Mouse (Mus musculus) neural tube, embryonic 11.5 days (tissue): ENCODE results near the gene Fgd4. TPM values are rescaled to one million over a fixed set of nuclear protein-coding genes. Genes with fewer than 3 reads are reported as not detected.
"Not testable (repeated sequence)": the region's sequence is repeated elsewhere in the genome, so short reads cannot be mapped to it uniquely, and the experiment has no call there.

Experiments
- ATAC-seq: fragments of 200-750 bp; cut with Nextera tagmentation; 2 replicates; pipeline ENCODE4 v1.8.0; 2017; ENCODE audit warnings: moderate number of reproducible peaks, mild to moderate bottlenecking, moderate TSS enrichment, moderate library complexity; ENCODE audit not compliant: insufficient read depth, low FRiP score, low TSS enrichment
- DNase-seq: peaks from one replicate; pipeline ENCODE4 v3.0.0-alpha.2; 2015; ENCODE audit warnings: low spot score
- H3K27ac ChIP-seq: fragments of 300-500 bp; sonication (generic); 2 replicates; pipeline ENCODE4 v1.5.1; 2014; ENCODE audit warnings: low read depth, mild to moderate bottlenecking, low read length
- H3K27me3 ChIP-seq: fragments of 300-500 bp; sonication (generic); 2 replicates; pipeline ENCODE4 v1.6.1; 2014; ENCODE audit warnings: mild to moderate bottlenecking, low read length, mixed read lengths; ENCODE audit not compliant: control insufficient read depth, insufficient read depth
- H3K36me3 ChIP-seq: fragments of 300-500 bp; sonication (generic); 2 replicates; pipeline ENCODE4 v1.6.1; 2014; ENCODE audit warnings: mild to moderate bottlenecking, low read length, moderate library complexity, mixed read lengths; ENCODE audit not compliant: control insufficient read depth, insufficient read depth
- H3K4me1 ChIP-seq: fragments of 300-500 bp; sonication (generic); 2 replicates; pipeline ENCODE4 v1.6.1; 2014; ENCODE audit warnings: low read length, mixed read lengths; ENCODE audit not compliant: control insufficient read depth, insufficient read depth
- H3K4me2 ChIP-seq: fragments of 300-500 bp; sonication (generic); 2 replicates; pipeline ENCODE4 v1.6.1; 2014; ENCODE audit warnings: low read depth, mild to moderate bottlenecking, moderate library complexity
- H3K4me3 ChIP-seq: fragments of 300-500 bp; sonication (generic); 2 replicates; pipeline ENCODE4 v1.5.1; 2014; ENCODE audit warnings: low read depth, low read length
- H3K9ac ChIP-seq: fragments of 300-500 bp; sonication (generic); 2 replicates; pipeline ENCODE4 v1.6.1; 2014; ENCODE audit warnings: mild to moderate bottlenecking, low read length
- H3K9me3 ChIP-seq: fragments of 300-500 bp; sonication (generic); 2 replicates; pipeline ENCODE4 v1.6.1; 2016; ENCODE audit warnings: low read length; ENCODE audit not compliant: control insufficient read depth
- WGBS: fragments of 180-500 bp; shearing (Covaris S2); extraction: QIAGEN DNeasy Blood & Tissue Kit; methylation state at CpG from one replicate; pipeline ENCODE4 v1.1.7; 2014; 5-methylcytosine and 5-hydroxymethylcytosine counted together
- polyA plus RNA-seq: library from polyadenylated mRNA; unstranded; fragments of >200 nt; fragmentation: Nextera tagmentation; extraction: Ambion mirVana; gene quantifications from 2 replicates; pipeline ENCODE4 v1.2.1, GENCODE M21; 2014

The Fgd4 gene
- polyA plus RNA-seq, 1 experiment from 2014 or later = 18.9 TPM

DNA sequence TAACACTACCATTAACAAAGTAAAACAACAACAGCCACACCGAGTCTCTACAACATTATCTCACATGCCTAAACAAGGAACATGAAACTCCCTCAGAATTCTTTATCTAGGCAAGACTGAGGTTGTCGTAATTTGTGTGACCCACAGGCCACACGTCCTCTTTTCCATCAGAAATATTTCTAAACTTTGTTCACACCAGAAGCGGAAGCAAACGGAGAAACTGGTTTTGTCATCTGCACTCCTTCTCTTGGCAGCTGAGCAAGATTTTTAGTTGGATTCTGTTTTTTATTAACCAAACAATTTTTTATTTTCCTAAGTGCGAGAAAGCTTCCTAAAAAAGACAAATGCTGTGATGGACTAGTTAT is 73.6 kb downstream of the Fgd4 start:
- no peaks in the 10 kb centered on the region for H3K36me3 ChIP-seq
- H3K9me3 ChIP-seq = no peaks in the 10 kb centered on the region
- H3K27me3 ChIP-seq = no peaks in the 10 kb centered on the region
- H3K4me3 ChIP-seq = no peak overlapping the region
- H3K4me2 ChIP-seq = no peak overlapping the region
- no peak overlapping the region for H3K9ac ChIP-seq
- no peak overlapping the region for H3K27ac ChIP-seq
- 73% methylated on average over 6 of the region's 6 CpGs for WGBS
- ATAC-seq = no peak
- no peak for DNase-seq
- H3K4me1 ChIP-seq = peaks cover 8% of the 10 kb centered on the region; the same call in 1 of the 2 replicates

DNA sequence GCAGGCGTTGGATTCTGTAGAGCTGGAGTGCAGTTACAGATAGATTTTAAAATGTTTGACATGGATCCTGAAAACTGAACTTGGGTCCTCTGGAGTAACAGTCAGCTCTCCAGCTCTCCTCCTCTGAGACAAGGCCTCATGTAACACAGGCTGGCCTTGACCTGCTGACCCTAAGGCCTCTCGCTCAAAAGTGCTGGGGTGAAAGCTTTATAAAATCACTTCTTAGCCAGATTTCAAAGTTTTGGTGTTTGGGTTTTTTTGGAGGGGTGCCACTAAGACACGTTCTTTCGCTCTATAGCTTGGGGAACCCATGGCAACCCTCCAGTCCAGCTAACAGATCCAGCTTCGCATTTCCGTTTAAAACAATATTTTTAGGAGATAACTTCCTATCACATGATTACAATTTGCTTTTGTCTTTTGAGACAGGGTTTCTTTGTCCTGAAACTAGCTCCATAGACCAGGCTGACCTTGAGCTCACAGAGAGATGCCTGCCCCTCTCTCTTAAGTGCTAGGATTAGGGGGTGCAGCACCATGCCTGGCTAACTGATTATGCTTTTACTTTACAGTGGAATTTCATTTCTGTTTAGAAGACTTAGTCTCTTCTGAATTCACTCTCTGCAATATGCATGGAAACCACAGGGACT is 74.1 kb downstream of the Fgd4 start:
- DNase-seq (no peak), ATAC-seq (no peak)
- WGBS = 78% methylated on average over 6 of the region's 6 CpGs
- H3K27ac ChIP-seq = no peak overlapping the region
- H3K4me3 ChIP-seq = no peak overlapping the region
- no peak overlapping the region for H3K9ac ChIP-seq
- H3K4me2 ChIP-seq = no peak overlapping the region
- no peaks in the 10 kb centered on the region for H3K27me3 ChIP-seq
- H3K36me3 ChIP-seq = no peaks in the 10 kb centered on the region
- H3K9me3 ChIP-seq = no peaks in the 10 kb centered on the region
- peaks cover 8% of the 10 kb centered on the region; the same call in 1 of the 2 replicates for H3K4me1 ChIP-seq

GRCm38 (mm10) chr16:16525266-16525904 is 75.0 kb downstream of the Fgd4 start:
- no peaks in the 10 kb centered on the region for H3K27me3 ChIP-seq
- H3K27ac ChIP-seq = no peak overlapping the region
- ATAC-seq = no peak
- no peak overlapping the region for H3K4me2 ChIP-seq
- no peaks in the 10 kb centered on the region for H3K36me3 ChIP-seq
- H3K4me1 ChIP-seq = peaks cover 8% of the 10 kb centered on the region; the same call in 1 of the 2 replicates
- no peak overlapping the region for H3K4me3 ChIP-seq
- DNase-seq = no peak
- no peak overlapping the region for H3K9ac ChIP-seq
- WGBS = 62% methylated on average over 3 of the region's 3 CpGs
- no peaks in the 10 kb centered on the region for H3K9me3 ChIP-seq

DNA sequence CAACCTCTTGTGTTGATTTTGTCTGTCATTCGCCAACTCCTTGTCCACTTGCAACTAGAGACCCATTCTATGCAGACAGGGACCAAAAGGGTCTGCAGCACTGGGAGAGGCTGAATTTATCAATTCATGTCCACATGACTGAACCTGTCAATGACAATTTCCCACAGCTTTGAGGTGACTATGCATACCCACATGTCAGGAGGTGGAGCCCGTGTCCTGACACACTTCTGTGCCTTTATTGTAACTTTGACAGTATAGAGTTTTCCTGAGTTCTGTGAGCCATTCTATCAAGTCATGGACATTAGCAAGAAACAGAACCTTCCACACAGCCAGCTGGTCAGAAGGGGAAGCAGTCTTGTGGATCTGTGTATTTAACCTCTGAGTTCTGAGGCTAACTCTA is 76.7 kb downstream of the Fgd4 start:
- Histone ChIP-seq H3K4me2 (no peak overlapping the region), H3K27ac (no peak overlapping the region), H3K4me3 (no peak overlapping the region), H3K36me3 (no peaks in the 10 kb centered on the region), H3K9ac (no peak overlapping the region), H3K9me3 (no peaks in the 10 kb centered on the region), H3K27me3 (no peaks in the 10 kb centered on the region), H3K4me1 (peaks cover 8% of the 10 kb centered on the region; the same call in 1 of the 2 replicates)
- ATAC-seq = no peak
- DNase-seq = no peak
- WGBS = 84% methylated on average over 2 of the region's 2 CpGs

DNA sequence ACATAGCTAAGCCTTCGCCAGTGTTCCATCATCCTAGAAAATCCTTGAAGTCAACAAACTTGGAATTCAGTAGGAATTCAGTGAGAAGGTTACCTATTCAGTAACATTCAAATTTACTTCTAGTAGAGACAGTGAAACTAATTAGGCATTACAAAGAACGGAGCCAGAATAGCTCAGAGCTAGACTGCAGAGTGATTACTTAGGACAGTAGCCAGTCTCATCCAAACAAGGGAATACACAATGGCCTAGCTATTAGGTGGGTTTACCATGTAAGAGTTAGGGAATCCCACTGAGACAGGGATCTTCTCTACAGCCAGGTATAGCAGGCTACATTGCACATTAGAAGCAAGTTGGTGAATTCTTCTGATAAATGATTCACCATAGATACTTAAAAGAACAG is 77.5 kb downstream of the Fgd4 start:
- not testable (repeated sequence) for H3K4me1 ChIP-seq, H3K36me3 ChIP-seq, H3K4me2 ChIP-seq, H3K4me3 ChIP-seq, H3K27me3 ChIP-seq, H3K9me3 ChIP-seq, H3K9ac ChIP-seq, DNase-seq, ATAC-seq, H3K27ac ChIP-seq
- WGBS = 66% methylated on average over 2 of the region's 2 CpGs

GRCm38 (mm10) chr16:16501491-16501890 is 98.9 kb downstream of the Fgd4 start:
- no peak overlapping the region for H3K27ac ChIP-seq
- no peaks in the 10 kb centered on the region for H3K9me3 ChIP-seq
- 95% methylated on average over 3 of the region's 3 CpGs for WGBS
- H3K36me3 ChIP-seq = no peaks in the 10 kb centered on the region
- H3K27me3 ChIP-seq = no peaks in the 10 kb centered on the region
- ATAC-seq (no peak), DNase-seq (no peak)
- no peak overlapping the region for H3K4me2 ChIP-seq
- H3K4me1 ChIP-seq = no peaks in the 10 kb centered on the region
- no peak overlapping the region for H3K4me3 ChIP-seq
- no peak overlapping the region for H3K9ac ChIP-seq

DNA sequence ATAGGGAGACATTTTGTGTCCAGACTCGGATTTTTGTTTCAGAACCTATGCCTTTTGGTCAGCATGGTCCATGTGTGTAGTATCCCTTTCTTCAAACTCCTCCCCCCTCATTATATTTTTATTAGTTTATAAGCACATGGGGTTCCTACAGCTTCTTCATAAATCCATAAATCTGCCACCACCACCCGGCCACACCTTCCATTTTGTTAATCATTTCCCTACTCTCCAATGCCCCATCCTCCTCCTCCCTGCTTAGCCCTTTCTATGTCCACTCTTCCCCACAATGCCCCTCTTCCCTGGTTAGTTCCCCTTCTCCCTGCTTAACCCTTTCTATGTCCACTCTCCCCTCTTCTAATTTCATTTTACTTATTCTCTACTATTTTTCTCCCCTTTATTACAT is 99.4 kb downstream of the Fgd4 start:
- Histone ChIP-seq H3K27ac (no peak overlapping the region), H3K4me3 (no peak overlapping the region), H3K4me2 (no peak overlapping the region), H3K9me3 (no peaks in the 10 kb centered on the region), H3K27me3 (no peaks in the 10 kb centered on the region), H3K9ac (no peak overlapping the region), H3K4me1 (no peaks in the 10 kb centered on the region), H3K36me3 (no peaks in the 10 kb centered on the region)
- ATAC-seq (no peak), DNase-seq (no peak)
- 64% methylated on average over 2 of the region's 2 CpGs for WGBS

DNA sequence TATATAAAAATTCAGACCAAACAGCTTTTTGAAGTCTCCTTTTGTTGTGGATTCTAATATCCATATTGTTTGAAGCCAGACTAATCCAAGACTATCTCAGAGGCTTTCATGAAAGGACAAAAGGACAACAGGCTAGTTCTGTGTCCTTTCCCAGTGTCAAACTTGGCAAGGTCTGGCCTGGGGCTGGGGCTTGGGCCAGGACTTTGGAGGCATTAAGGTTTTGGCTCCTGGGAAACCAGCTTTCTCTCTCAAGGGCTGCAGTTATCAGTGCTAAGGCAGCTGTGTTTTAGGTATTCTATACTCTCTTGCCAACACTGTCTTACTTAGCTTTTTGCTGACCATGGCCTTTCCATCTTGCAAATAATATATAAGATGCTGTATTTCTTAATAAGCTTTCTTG is 101.6 kb downstream of the Fgd4 start:
- H3K9me3 ChIP-seq = no peaks in the 10 kb centered on the region
- H3K4me1 ChIP-seq = no peaks in the 10 kb centered on the region
- no peak for ATAC-seq
- no peak overlapping the region for H3K27ac ChIP-seq
- no peak overlapping the region for H3K4me2 ChIP-seq
- DNase-seq = no peak
- no peaks in the 10 kb centered on the region for H3K27me3 ChIP-seq
- H3K4me3 ChIP-seq = no peak overlapping the region
- H3K36me3 ChIP-seq = no peaks in the 10 kb centered on the region
- no peak overlapping the region for H3K9ac ChIP-seq

DNA sequence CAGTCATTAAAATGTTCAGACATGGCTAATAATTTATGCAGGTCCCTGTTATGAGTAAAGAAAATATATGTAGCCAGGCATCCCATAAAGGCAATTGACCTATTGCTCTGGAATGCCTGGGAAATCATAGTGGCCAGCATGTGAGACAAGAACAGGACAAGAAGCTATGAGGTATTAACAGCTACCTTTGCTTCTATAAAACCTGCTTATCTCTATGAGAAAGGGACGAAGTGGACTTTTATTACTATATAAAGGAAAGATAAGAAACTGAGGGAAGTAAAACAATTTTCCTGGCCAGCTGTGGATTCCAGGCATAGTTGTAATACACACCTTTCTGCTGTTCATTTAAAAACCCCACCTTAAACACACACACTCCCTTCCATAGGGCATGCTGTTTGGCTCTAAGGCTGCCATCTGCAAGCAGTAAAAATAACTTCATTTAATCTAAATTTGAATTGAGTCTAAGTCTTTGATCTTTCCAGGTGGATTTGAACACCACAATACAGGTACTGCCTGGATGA is 114.8 kb downstream of the Fgd4 start:
- no peaks in the 10 kb centered on the region; the same call in 1 of the 2 replicates for H3K36me3 ChIP-seq
- WGBS = 85% methylated on average over 1 of the region's 1 CpGs
- no peaks in the 10 kb centered on the region for H3K27me3 ChIP-seq
- no peak overlapping the region for H3K27ac ChIP-seq
- no peak for ATAC-seq
- no peak overlapping the region for H3K4me2 ChIP-seq
- no peak overlapping the region for H3K4me3 ChIP-seq
- no peak overlapping the region for H3K9ac ChIP-seq
- no peaks in the 10 kb centered on the region for H3K4me1 ChIP-seq
- no peaks in the 10 kb centered on the region for H3K9me3 ChIP-seq
- no peak for DNase-seq
